Comparison of ENCODE assay signal across 20 mouse cellular contexts in the genomic region with DNA sequence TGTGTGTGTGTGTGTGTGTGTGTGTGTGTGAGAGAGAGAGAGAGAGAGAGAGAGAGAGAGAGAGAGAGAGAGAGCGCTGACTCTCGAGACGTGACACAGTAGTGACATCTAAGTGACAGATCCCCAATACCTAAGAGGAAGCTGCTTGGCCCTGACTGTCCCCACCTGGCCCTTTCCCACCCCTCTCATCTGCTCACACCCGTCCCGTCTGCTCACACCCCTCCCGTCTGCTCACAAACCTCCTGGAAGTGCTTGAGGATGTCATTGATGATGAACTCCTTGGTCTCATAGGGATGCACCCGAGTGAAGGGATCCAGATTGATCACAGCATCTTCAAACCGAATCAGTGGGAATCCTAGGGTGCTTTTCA.
DNase-seq lines count a peak whose midpoint lies in the region; ATAC-seq and TF ChIP-seq lines count a peak whose summit lies in the region.
"Had no signal": no experiment of that assay in that cellular context is flagged by ENCODE, and none has a peak within 500 bp of the region (broad histone marks: within the 10 kb centered on the region; RNA-seq: fewer than 3 reads in every experiment).

No protein-coding gene starts in this region.

- peak; percentile 56 for ATAC-seq in CD4-positive, CD25-positive, alpha-beta regulatory T cell, adult 4 months
- peak; percentile 49 for ATAC-seq in activated CD4-positive, CD25-positive, alpha-beta regulatory T cell, adult 4 months
- ATAC-seq: forebrain, embryonic 13.5 days; forebrain, embryonic 15.5 days; forebrain, postnatal 0 days; Patski had no signal

- intact Hi-C loops in heart, postnatal 25 days (cut with DNase I): no loop called here
- intact Hi-C loops in left cerebral cortex, adult 2 months (cut with DNase I): no loop called here

- no peak for TF ChIP-seq CTCF in left cerebral cortex, adult 2 months (IDR thresholded peaks at IDR 0.05)

- DNase-seq in heart, adult 11 months: peak; percentile 86
- no peak for DNase-seq in heart, postnatal 25 days (ENCODE audit: low spot score)
- DNase-seq in adrenal gland, adult 18-20 months (ENCODE audit: low spot score in 2 of 2): no peak
- DNase-seq in left cerebral cortex, adult 2 months (ENCODE audit: extremely low spot score in 1 of 2, low spot score in 2 of 2): no peak
- DNase-seq: adrenal gland, adult 8-10 months; adrenal gland, postnatal 14 days; adrenal gland, postnatal 36 days; cerebellum, adult 11-12 months; cerebellum, adult 2 months; cerebellum, adult 9-10 months; cerebellum, postnatal 10 days; cerebellum, postnatal 25 days; forebrain, postnatal 0 days had no signal

- H3K27ac ChIP-seq in left cerebral cortex, adult 2 months: no peak overlapping the region
- H3K27ac ChIP-seq: embryonic facial prominence, embryonic 10.5 days; embryonic facial prominence, embryonic 12.5 days; forebrain, embryonic 13.5 days; forebrain, embryonic 15.5 days had no signal

- no peak overlapping the region for H3K4me3 ChIP-seq in left cerebral cortex, adult 2 months
- H3K4me3 ChIP-seq: embryonic facial prominence, embryonic 10.5 days; embryonic facial prominence, embryonic 12.5 days; forebrain, embryonic 13.5 days; forebrain, embryonic 15.5 days had no signal
